Mouse (Mus musculus) brain, embryonic 14.5 days (tissue): ENCODE data around the gene Poldip3.

ENCODE experiments used
- CTCF ChIP-seq: fragments of 200-500 bp; IDR thresholded peaks from 2 replicates; pipeline ENCODE4 v1.5.1; 2012; ENCODE audit warnings: inconsistent platforms, mild to moderate bottlenecking, moderate library complexity, borderline replicate concordance; ENCODE audit not compliant: insufficient read depth, insufficient read length; ENCODE audit errors: extremely low read depth
- POLR2A ChIP-seq: fragments of 200-500 bp; IDR thresholded peaks from 2 replicates; pipeline ENCODE4 v1.6.1; 2012; ENCODE audit warnings: mild to moderate bottlenecking, inconsistent platforms, borderline replicate concordance; ENCODE audit not compliant: poor library complexity, insufficient read depth, insufficient read length, severe bottlenecking; ENCODE audit errors: extremely low read depth

- TF ChIP-seq CTCF = no peak
- no peak for TF ChIP-seq POLR2A
Measured at GRCm38 (mm10) chr15:83157667-83158064, 8.5 kb upstream of the Poldip3 start.
